Mouse (Mus musculus) heart, embryonic 14.5 days (tissue): Measurements from ENCODE around the gene Ptcd2. TPM values are rescaled to one million over a fixed set of nuclear protein-coding genes. Genes with fewer than 3 reads are reported as not detected.

Source experiments
- ATAC-seq: fragments of 200-750 bp; cut with Nextera tagmentation; 2 replicates; pipeline ENCODE4 v1.8.0; 2017; ENCODE audit warnings: low read depth, moderate TSS enrichment; ENCODE audit not compliant: insufficient number of reproducible peaks, insufficient read depth, low FRiP score
- H3K27ac ChIP-seq, 2 experiments: fragments of 200-500 bp in 1 of 2; fragments of 300-500 bp in 1 of 2; sonication (generic) in 1 of 2; replicated peaks in 1 of 2; 2 replicates each; pipeline ENCODE4 v1.5.1; 2012 to 2014; ENCODE audit warnings: low read depth in 2 of 2, low read length in 2 of 2, control low read depth in 1 of 2, mild to moderate bottlenecking in 1 of 2, mixed read lengths in 1 of 2; ENCODE audit not compliant: control insufficient read depth in 1 of 2, insufficient read depth in 1 of 2
- H3K27me3 ChIP-seq: fragments of 300-500 bp; sonication (generic); 2 replicates; pipeline ENCODE4 v1.6.1; 2014; ENCODE audit warnings: mild to moderate bottlenecking, low read length, control low read depth; ENCODE audit not compliant: control insufficient read depth, insufficient read depth
- H3K36me3 ChIP-seq: fragments of 300-500 bp; sonication (generic); 2 replicates; pipeline ENCODE4 v1.6.1; 2014; ENCODE audit warnings: mild to moderate bottlenecking, control low read depth, low read length, mixed read lengths; ENCODE audit not compliant: control insufficient read depth, insufficient read depth
- H3K4me1 ChIP-seq, 2 experiments: fragments of 200-500 bp in 1 of 2; fragments of 300-500 bp in 1 of 2; sonication (generic) in 1 of 2; 2 replicates each; pipeline ENCODE4 v1.6.1; 2012 to 2014; ENCODE audit warnings: low read length in 2 of 2, control low read depth in 1 of 2, mixed read lengths in 1 of 2; ENCODE audit not compliant: control insufficient read depth in 2 of 2, insufficient read depth in 2 of 2
- H3K4me2 ChIP-seq: fragments of 300-500 bp; sonication (generic); 2 replicates; pipeline ENCODE4 v1.6.1; 2014; ENCODE audit warnings: mild to moderate bottlenecking, low read length
- H3K4me3 ChIP-seq, 2 experiments: fragments of 200-500 bp in 1 of 2; fragments of 300-500 bp in 1 of 2; sonication (generic) in 1 of 2; 2 replicates each; pipeline ENCODE4 v1.5.1; 2012 to 2014; ENCODE audit warnings: low read length in 2 of 2, mild to moderate bottlenecking in 2 of 2, control low read depth in 1 of 2, low read depth in 1 of 2, moderate library complexity in 1 of 2; ENCODE audit not compliant: control insufficient read depth in 1 of 2, insufficient read depth in 1 of 2
- H3K9ac ChIP-seq: fragments of 300-500 bp; sonication (generic); 2 replicates; pipeline ENCODE4 v1.6.1; 2014; ENCODE audit warnings: mild to moderate bottlenecking, low read length
- H3K9me3 ChIP-seq: fragments of 300-500 bp; sonication (generic); 2 replicates; pipeline ENCODE4 v1.6.1; 2016; ENCODE audit warnings: low read length, control low read depth; ENCODE audit not compliant: control insufficient read depth
- WGBS: fragments of 180-500 bp; shearing (Covaris S2); extraction: QIAGEN DNeasy Blood & Tissue Kit; methylation state at CpG from one replicate; pipeline ENCODE4 v1.1.7; 2014; 5-methylcytosine and 5-hydroxymethylcytosine counted together
- polyA plus RNA-seq: library from polyadenylated mRNA; unstranded; fragments of >200 nt; fragmentation: Nextera tagmentation; extraction: Ambion mirVana; gene quantifications from 2 replicates; pipeline ENCODE4 v1.2.1, GENCODE M21; 2014

Ptcd2 gene
- polyA plus RNA-seq, 1 experiment from 2014 or later: 73.0 TPM

DNA sequence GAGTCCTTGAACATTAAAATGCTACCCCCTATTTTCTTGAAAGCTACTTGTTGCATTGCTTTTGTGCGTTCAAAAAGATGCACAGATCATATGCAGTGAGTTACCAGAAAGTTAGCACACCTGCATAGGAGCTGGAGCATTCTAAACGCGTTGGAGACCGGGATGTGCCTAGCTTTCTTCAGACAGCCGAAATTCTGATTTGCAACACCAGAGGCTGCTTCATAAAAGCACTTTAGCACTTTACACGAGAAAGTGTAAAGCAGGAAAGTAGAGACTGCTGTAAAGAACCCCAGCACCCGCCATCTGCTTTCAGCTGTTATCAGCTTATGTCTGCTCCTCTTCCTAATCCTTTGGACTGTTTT is 9.0 kb upstream of the Ptcd2 start:
- no peaks in the 10 kb centered on the region for H3K9me3 ChIP-seq
- WGBS: 6% methylated on average over 7 of the region's 7 CpGs
- peak overlapping the region; percentile 43 to 48 for H3K4me3 ChIP-seq
- ATAC-seq: no peak
- peak overlapping the region; percentile 84 for H3K4me2 ChIP-seq
- peak overlapping the region; percentile 80 for H3K9ac ChIP-seq
- no peaks in the 10 kb centered on the region for H3K27me3 ChIP-seq
- peak overlapping the region; percentile 69 to 87 for H3K27ac ChIP-seq
- peaks cover 0 to 4% of the 10 kb centered on the region in 2 experiments; a peak in 1 of 4 replicates for H3K4me1 ChIP-seq
- peaks cover 46% of the 10 kb centered on the region for H3K36me3 ChIP-seq

DNA sequence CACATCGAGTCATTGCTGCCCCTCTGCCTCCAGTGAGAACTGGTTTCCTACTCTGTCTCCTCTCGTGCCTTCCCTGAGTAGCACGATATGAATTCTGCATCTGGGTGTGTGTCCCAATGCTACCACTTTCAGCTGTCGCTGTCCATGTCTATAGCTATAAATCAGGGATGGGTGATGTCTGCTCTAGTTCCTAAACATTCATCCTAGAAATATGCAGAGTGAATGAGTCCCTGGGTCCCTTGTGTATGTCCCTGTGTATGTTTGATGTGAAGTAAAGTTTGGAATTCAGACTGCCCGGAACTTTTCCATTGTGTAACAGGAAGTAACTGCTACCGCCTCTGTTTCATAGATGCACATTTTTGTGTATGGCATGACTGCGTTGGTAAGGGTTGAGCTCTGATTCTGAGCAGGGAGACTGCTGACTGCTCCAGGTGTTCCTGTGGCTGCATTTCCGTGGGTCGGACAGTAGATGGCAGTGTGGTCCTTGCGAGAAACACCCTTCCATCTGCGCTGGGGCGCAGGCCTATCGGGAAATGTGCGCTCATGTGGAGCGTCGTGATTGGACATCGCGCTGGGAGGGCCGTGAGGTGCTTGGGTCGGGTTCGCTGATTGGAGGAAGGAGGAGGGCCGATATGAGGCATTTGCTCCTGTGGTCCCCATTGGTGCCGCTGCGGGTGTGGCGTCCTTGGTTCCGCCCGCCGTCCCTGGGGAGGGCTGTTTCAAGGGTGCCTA is 8.4 kb upstream of the Ptcd2 start:
- Histone ChIP-seq H3K4me3 (peak overlapping the region; percentile 43 to 48), H3K4me1 (peaks cover 0 to 4% of the 10 kb centered on the region in 2 experiments; a peak in 1 of 4 replicates), H3K36me3 (peaks cover 51% of the 10 kb centered on the region), H3K27me3 (no peaks in the 10 kb centered on the region), H3K9me3 (no peaks in the 10 kb centered on the region), H3K9ac (peak overlapping the region; percentile 80), H3K27ac (peak overlapping the region; percentile 69 to 87), H3K4me2 (peak overlapping the region; percentile 84)
- 11% methylated on average over 28 of the region's 28 CpGs for WGBS
- ATAC-seq: peak; percentile 99

DNA sequence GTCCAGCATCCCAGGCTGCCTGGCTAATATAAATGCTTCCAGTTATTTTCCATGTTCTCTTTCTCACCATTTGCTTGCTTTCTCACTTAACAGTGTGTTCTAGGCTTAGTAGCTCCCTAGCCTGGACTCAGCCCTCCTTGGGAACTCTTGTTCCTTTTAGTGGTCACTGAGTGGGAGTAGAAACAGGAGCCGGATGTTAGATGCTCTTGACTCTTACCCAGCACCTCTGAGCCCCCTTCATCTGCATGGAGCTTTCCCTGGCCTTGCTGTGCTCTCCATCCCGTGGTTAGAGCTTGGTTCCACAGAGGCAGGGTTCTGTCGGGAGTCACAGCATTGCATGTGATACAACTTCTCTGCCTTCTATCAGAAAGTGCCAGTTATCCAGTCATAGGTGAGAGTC is 7.1 kb upstream of the Ptcd2 start:
- H3K4me1 ChIP-seq: peaks cover 0 to 4% of the 10 kb centered on the region in 2 experiments; a peak in 1 of 4 replicates
- 73% methylated on average over 3 of the region's 3 CpGs for WGBS
- ATAC-seq: no peak
- H3K4me2 ChIP-seq: no peak overlapping the region
- no peaks in the 10 kb centered on the region for H3K27me3 ChIP-seq
- H3K36me3 ChIP-seq: peaks cover 46% of the 10 kb centered on the region
- H3K27ac ChIP-seq: no peak overlapping the region
- no peak overlapping the region for H3K9ac ChIP-seq
- H3K9me3 ChIP-seq: no peaks in the 10 kb centered on the region
- no peak overlapping the region for H3K4me3 ChIP-seq

DNA sequence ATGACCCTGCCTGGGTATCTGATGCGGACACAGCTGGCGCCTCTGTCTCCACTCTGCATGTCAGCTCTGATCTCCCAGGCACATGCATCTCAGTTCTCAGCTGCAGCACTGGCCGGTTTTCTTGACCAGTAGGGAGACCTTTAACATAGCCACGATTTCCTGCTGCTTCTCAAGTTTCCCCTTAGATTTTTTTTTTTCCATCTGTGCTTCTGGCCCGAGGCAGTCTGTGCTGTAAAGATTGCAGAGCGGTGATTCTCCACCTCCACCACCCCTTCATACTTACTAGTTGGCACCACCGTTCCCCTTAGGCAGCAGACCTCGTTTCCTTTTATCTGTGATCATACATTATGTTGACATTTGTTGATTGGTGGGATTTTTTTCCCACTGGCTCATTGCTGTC is 6.7 kb upstream of the Ptcd2 start:
- H3K9me3 ChIP-seq: no peaks in the 10 kb centered on the region
- no peak overlapping the region for H3K27ac ChIP-seq
- H3K4me3 ChIP-seq: no peak overlapping the region
- H3K4me2 ChIP-seq: no peak overlapping the region
- 70% methylated on average over 8 of the region's 8 CpGs for WGBS
- peaks cover 0 to 4% of the 10 kb centered on the region in 2 experiments; a peak in 1 of 4 replicates for H3K4me1 ChIP-seq
- peaks cover 45% of the 10 kb centered on the region for H3K36me3 ChIP-seq
- ATAC-seq: no peak
- no peak overlapping the region for H3K9ac ChIP-seq
- no peaks in the 10 kb centered on the region for H3K27me3 ChIP-seq

DNA sequence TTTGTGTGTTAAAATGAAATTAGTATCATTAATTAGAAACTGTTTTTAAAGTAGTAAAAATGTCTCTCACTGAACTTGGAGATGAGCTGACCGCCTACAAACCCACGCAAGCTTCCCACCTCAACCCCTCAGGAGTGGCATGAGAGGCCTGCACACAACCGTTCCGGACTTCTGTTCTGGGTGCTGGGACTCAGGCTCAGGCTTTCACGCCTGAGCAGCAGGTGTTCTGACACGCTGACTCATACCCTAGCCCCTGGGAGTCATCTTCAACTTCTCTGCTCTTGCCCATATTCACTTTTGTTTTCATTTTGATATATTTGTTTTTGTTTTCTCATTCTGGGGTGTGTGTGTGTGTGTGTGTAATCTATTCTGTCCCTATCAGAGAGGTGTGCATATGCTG is 5.5 kb upstream of the Ptcd2 start:
- Histone ChIP-seq H3K27ac (no peak overlapping the region), H3K27me3 (no peaks in the 10 kb centered on the region), H3K4me2 (no peak overlapping the region), H3K9ac (no peak overlapping the region), H3K9me3 (no peaks in the 10 kb centered on the region), H3K4me1 (peaks cover 0 to 11% of the 10 kb centered on the region in 2 experiments; a peak in 1 of 4 replicates), H3K4me3 (no peak overlapping the region), H3K36me3 (peaks cover 40% of the 10 kb centered on the region)
- WGBS: 93% methylated on average over 6 of the region's 6 CpGs
- ATAC-seq: no peak

DNA sequence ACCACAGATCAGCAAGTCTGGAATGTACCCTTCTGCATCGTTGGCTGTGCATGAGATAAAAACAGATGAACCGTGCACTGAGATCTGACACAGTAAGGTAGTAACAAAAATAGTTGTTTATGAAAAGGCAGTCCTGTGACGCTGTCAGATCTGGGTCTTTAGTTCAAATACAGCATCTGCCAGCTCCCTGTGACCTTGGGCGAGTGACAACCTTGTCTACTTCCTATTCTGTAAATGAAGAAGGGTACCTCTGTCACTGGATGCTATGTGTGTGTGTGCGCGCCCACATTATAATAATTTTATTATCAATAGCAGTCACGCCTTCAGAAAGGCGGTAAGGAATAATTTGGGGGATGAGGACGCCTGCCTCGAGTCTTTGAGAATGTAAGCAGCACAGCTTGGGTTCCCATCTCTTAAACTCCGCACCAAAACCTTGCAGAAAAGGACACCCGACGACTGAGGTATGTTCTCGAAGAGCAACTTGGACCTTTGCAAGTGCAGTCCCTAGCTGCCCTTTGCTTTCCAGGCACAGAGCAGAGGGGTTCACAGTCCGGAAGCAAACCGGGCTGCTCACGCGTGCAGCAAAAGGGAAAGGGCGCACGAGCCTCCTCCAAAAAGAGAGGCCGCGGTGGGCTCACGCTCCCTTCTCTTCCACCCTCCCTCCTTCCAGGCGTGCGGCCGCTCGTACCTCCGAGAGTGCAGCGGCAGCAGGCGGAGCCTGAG is 468 bp downstream of the Ptcd2 start:
- peaks cover 3 to 28% of the 10 kb centered on the region in 2 experiments for H3K4me1 ChIP-seq
- peak overlapping the region; percentile 89 to 92 for H3K27ac ChIP-seq
- no peak for ATAC-seq
- H3K9ac ChIP-seq: peak overlapping the region; percentile 93
- peak overlapping the region; percentile 82 to 89 for H3K4me3 ChIP-seq
- peak overlapping the region; percentile 84 for H3K4me2 ChIP-seq
- H3K9me3 ChIP-seq: no peaks in the 10 kb centered on the region
- H3K27me3 ChIP-seq: no peaks in the 10 kb centered on the region
- H3K36me3 ChIP-seq: peaks cover 50% of the 10 kb centered on the region
- WGBS: under 1% methylated on average over 30 of the region's 30 CpGs

DNA sequence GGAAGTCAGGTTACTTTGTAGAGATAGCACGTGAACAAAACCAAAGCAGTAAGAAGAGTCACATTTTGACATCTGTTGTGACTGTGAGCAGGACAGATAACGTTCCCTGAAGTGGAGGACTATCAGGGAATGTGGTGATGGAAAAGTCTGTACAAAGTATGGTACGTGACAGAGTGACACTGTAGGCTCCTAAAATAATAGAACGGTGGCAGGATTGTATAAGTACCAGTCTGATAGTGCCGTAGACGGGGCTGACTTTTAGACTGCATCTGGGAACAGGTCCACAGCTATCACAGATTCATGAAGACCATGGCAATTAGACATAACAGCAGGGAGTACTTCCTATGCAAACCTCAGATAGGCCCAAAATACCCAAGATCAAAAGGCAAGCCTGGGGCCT is 3.0 kb downstream of the Ptcd2 start:
- no peaks in the 10 kb centered on the region for H3K27me3 ChIP-seq
- peaks cover 3 to 28% of the 10 kb centered on the region in 2 experiments for H3K4me1 ChIP-seq
- H3K36me3 ChIP-seq: peaks cover 65% of the 10 kb centered on the region
- H3K9ac ChIP-seq: no peak overlapping the region
- no peak overlapping the region for H3K4me2 ChIP-seq
- ATAC-seq: peak; percentile 40
- H3K4me3 ChIP-seq: no peak overlapping the region
- H3K27ac ChIP-seq: peak overlapping the region; percentile 60 to 77; a peak in 3 of 4 replicates
- WGBS: 26% methylated on average over 6 of the region's 6 CpGs
- H3K9me3 ChIP-seq: no peaks in the 10 kb centered on the region
